Mouse (Mus musculus) heart, postnatal 36 days (tissue): ENCODE measurements at regions not wholly inside any gene's neighbourhood (a gene's known extent, or its start where the extent isn't known, plus 50 kb on each side); places are given as distances from the start of the nearest gene placed in this dataset.
A peak's percentile ranks its signal among the peaks of the same experiment; 100 is the strongest.

Source experiments
- DNase-seq, 2 experiments: peaks; one replicate each; pipeline ENCODE4 v3.0.0; 2021 to 2022
- intact Hi-C: fragments of 180-260 bp; cut with DNase I; formaldehyde crosslinking; loops from one replicate; pipeline ENCODE4 v1.15.1; 2025

GRCm38 (mm10) chr11:90802569-90803363, 114.6 kb upstream of the Tom1l1 start:
- intact Hi-C loops = no loop called here

GRCm38 (mm10) chr11:90797577-90797976, 109.4 kb upstream of the Tom1l1 start:
- DNase-seq = no peak
- intact Hi-C loops = no loop called here

More at GRCm38 (mm10) chr11:90802569-90803363, 114.6 kb upstream of the Tom1l1 start:
- DNase-seq = no peak

GRCm38 (mm10) chr11:90783537-90783936, 95.4 kb upstream of the Tom1l1 start:
- intact Hi-C loops = no loop called here
- no peak for DNase-seq

- DNase-seq = peak in 1 of 2 experiments; percentile 9
- intact Hi-C loops = no loop called here
These were observed 94.8 kb upstream of the Tom1l1 start for GRCm38 (mm10) chr11:90782975-90783374.

GRCm38 (mm10) chr11:90775752-90776151, 87.6 kb upstream of the Tom1l1 start:
- DNase-seq = no peak
- intact Hi-C loops = no loop called here

GRCm38 (mm10) chr11:90755981-90756380, 67.8 kb upstream of the Tom1l1 start:
- no peak for DNase-seq
- intact Hi-C loops = no loop called here

- DNase-seq = no peak
- intact Hi-C loops = no loop called here
These were observed 60.3 kb upstream of the Tom1l1 start for GRCm38 (mm10) chr11:90748448-90748847.

GRCm38 (mm10) chr11:90741952-90742617, 53.9 kb upstream of the Tom1l1 start:
- DNase-seq = no peak
- intact Hi-C loops = no loop called here

GRCm38 (mm10) chr11:90739501-90739900, 51.3 kb upstream of the Tom1l1 start:
- DNase-seq = no peak
- intact Hi-C loops = no loop called here

- intact Hi-C loops = no loop called here
- DNase-seq = no peak
These were observed 50.6 kb upstream of the Tom1l1 start for GRCm38 (mm10) chr11:90738741-90739140.
